Mouse (Mus musculus): ENCODE results near the gene Csf2rb2.
"Not testable (repeated sequence)": the region's sequence is repeated elsewhere in the genome, so short reads cannot be mapped to it uniquely, and the experiment has no call there.

Csf2rb2 gene

GRCm38 (mm10) chr15:78305341-78305933 lies at the start of gene Csf2rb2:
TSS of gene Csf2rb2 (minus strand) at chr15:78305721.
- DNase-seq (ENCODE audit: low read depth, low spot score) = peak; percentile 62

- DNase-seq (ENCODE audit: low read depth, low spot score) = peak; percentile 38
Observed at GRCm38 (mm10) chr15:78354958-78355357, 49.4 kb upstream of the Csf2rb2 start.

- DNase-seq (ENCODE audit: low read depth, low spot score) = no peak
Observed at GRCm38 (mm10) chr15:78351586-78352165, 46.2 kb upstream of the Csf2rb2 start.

- no peak for DNase-seq (ENCODE audit: low read depth, low spot score)
Observed at GRCm38 (mm10) chr15:78344567-78344966, 39.0 kb upstream of the Csf2rb2 start.

GRCm38 (mm10) chr15:78343683-78344082 lies 38.2 kb upstream of the Csf2rb2 start:
- DNase-seq (ENCODE audit: low read depth, low spot score) = no peak

GRCm38 (mm10) chr15:78340919-78341318 lies 35.4 kb upstream of the Csf2rb2 start:
- not testable (repeated sequence) for DNase-seq (ENCODE audit: low read depth, low spot score)

- DNase-seq (ENCODE audit: low read depth, low spot score) = peak; percentile 64
Observed at GRCm38 (mm10) chr15:78339627-78340423, 34.3 kb upstream of the Csf2rb2 start.

- peak; percentile 12 for DNase-seq (ENCODE audit: low read depth, low spot score)
Observed at GRCm38 (mm10) chr15:78334380-78334779, 28.9 kb upstream of the Csf2rb2 start.

- peak; percentile 42 for DNase-seq (ENCODE audit: low read depth, low spot score)
Observed at GRCm38 (mm10) chr15:78332981-78333380, 27.5 kb upstream of the Csf2rb2 start.

- peak; percentile 56 for DNase-seq (ENCODE audit: low read depth, low spot score)
Observed at GRCm38 (mm10) chr15:78331523-78332340, 26.2 kb upstream of the Csf2rb2 start.

GRCm38 (mm10) chr15:78330706-78331105 lies 25.2 kb upstream of the Csf2rb2 start:
- DNase-seq (ENCODE audit: low read depth, low spot score) = no peak

GRCm38 (mm10) chr15:78329972-78330371 lies 24.5 kb upstream of the Csf2rb2 start:
- not testable (repeated sequence) for DNase-seq (ENCODE audit: low read depth, low spot score)

- no peak for DNase-seq (ENCODE audit: low read depth, low spot score)
Observed at GRCm38 (mm10) chr15:78328520-78329097, 23.1 kb upstream of the Csf2rb2 start.

GRCm38 (mm10) chr15:78327753-78328341 lies 22.3 kb upstream of the Csf2rb2 start:
- DNase-seq (ENCODE audit: low read depth, low spot score) = not testable (repeated sequence)

- DNase-seq (ENCODE audit: low read depth, low spot score) = no peak
Observed at GRCm38 (mm10) chr15:78326747-78327146, 21.2 kb upstream of the Csf2rb2 start.

- peak; percentile 83 for DNase-seq (ENCODE audit: low read depth, low spot score)
Observed at GRCm38 (mm10) chr15:78325671-78326339, 20.3 kb upstream of the Csf2rb2 start, which contains the start of gene Csf2rb. TSS of gene Csf2rb (plus strand) at chr15:78325752.

- no peak for DNase-seq (ENCODE audit: low read depth, low spot score)
Observed at GRCm38 (mm10) chr15:78324294-78324693, 18.8 kb upstream of the Csf2rb2 start.

GRCm38 (mm10) chr15:78323366-78323765 lies 17.8 kb upstream of the Csf2rb2 start:
- no peak for DNase-seq (ENCODE audit: low read depth, low spot score)

- DNase-seq (ENCODE audit: low read depth, low spot score) = peak; percentile 64
Observed at GRCm38 (mm10) chr15:78320825-78321496, 15.4 kb upstream of the Csf2rb2 start.

All from A20 (cell line).